In the genomic region with DNA sequence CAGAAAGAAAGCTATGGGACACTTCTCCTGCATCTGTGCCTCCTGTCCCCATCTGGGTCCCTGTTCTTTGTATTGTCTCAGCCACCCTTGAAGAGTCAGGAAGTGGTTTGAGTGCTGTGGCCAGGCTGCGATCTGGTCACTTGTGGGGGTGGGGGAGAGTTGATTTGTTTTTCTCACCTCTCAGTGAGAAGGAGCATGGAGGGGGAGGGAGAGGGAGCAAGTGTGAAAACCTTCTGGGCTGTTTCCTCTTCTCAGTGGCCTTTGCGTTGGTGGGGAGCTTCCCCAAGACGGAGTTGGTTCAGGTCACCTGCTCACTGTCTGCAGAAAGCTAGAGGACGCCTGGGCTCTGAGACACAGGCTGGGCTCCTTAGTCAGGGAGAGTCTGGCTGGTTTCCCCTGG, we compare ENCODE assay signal across 9 mouse cellular contexts.
DNase-seq lines count a peak whose midpoint lies in the region; ATAC-seq and TF ChIP-seq lines count a peak whose summit lies in the region.
"Had no signal": no experiment of that assay in that cellular context is flagged by ENCODE, and none has a peak within 500 bp of the region (broad histone marks: within the 10 kb centered on the region; RNA-seq: fewer than 3 reads in every experiment).

No protein-coding gene starts in this region.

- no peak for TF ChIP-seq POLR2A in lung, adult 2 months (IDR thresholded peaks at IDR 0.05; ENCODE audit: borderline replicate concordance, extremely low read depth, low read depth, low read length)

- TF ChIP-seq CTCF in lung, adult 2 months (IDR thresholded peaks at IDR 0.05; ENCODE audit: insufficient read depth, low read length) = no peak

- H3K4me3 ChIP-seq in lung, adult 2 months (replicated peaks; ENCODE audit: extremely low read depth, low read depth, low read length) = no peak overlapping the region
- H3K4me3 ChIP-seq in embryonic facial prominence, embryonic 12.5 days = no peak overlapping the region
- H3K4me3 ChIP-seq in megakaryocyte, embryonic 14.5 days (replicated peaks) = peak overlapping the region; percentile 5
- no peak overlapping the region for H3K4me3 ChIP-seq in hindbrain, embryonic 12.5 days
- H3K4me3 ChIP-seq: midbrain, embryonic 15.5 days had no signal

- no peak for ATAC-seq in embryonic facial prominence, embryonic 12.5 days (ENCODE audit: insufficient number of reproducible peaks, insufficient read depth, low FRiP score, low TSS enrichment)
- ATAC-seq in hindbrain, embryonic 12.5 days (ENCODE audit: low FRiP score) = no peak
- ATAC-seq in megakaryocyte-erythroid progenitor cell, adult 5-6 weeks (replicated peaks; ENCODE audit: low FRiP score, low TSS enrichment, poor library complexity, severe bottlenecking) = no peak
- ATAC-seq: midbrain, embryonic 15.5 days had no signal

- WGBS in lung, adult 2 months = 25% methylated on average over 4 of the region's 4 CpGs
- 53% methylated on average over 4 of the region's 4 CpGs for WGBS in embryonic facial prominence, embryonic 12.5 days
- 39% methylated on average over 4 of the region's 4 CpGs for WGBS in hindbrain, embryonic 12.5 days

- 0 out of 2 replicates have a peak overlapping the region, but pooled peaks have one; percentile 17 for H3K27ac ChIP-seq in embryonic facial prominence, embryonic 12.5 days
- H3K27ac ChIP-seq in hindbrain, embryonic 12.5 days = no peak overlapping the region
- H3K27ac ChIP-seq: midbrain, embryonic 15.5 days had no signal

- no peaks in the 10 kb centered on the region for H3K27me3 ChIP-seq in embryonic facial prominence, embryonic 12.5 days
- H3K27me3 ChIP-seq in megakaryocyte, embryonic 14.5 days (replicated peaks) = peaks cover 57% of the 10 kb centered on the region
- H3K27me3 ChIP-seq in hindbrain, embryonic 12.5 days = no peaks in the 10 kb centered on the region
- H3K27me3 ChIP-seq: midbrain, embryonic 15.5 days had no signal

- DNase-seq in lung, postnatal 10 days = peak; percentile 55
- no peak for DNase-seq in lung, adult 2 months
- DNase-seq in thymus, postnatal 14 days = peak; percentile 42
- DNase-seq in right cerebral cortex, adult 18-20 months = no peak

- H3K9ac ChIP-seq in embryonic facial prominence, embryonic 12.5 days = no peak overlapping the region
- H3K9ac ChIP-seq in hindbrain, embryonic 12.5 days = no peak overlapping the region
- H3K9ac ChIP-seq: midbrain, embryonic 15.5 days had no signal

- no peaks in the 10 kb centered on the region for H3K9me3 ChIP-seq in embryonic facial prominence, embryonic 12.5 days
- H3K9me3 ChIP-seq in megakaryocyte, embryonic 14.5 days = no peaks in the 10 kb centered on the region
- H3K9me3 ChIP-seq in hindbrain, embryonic 12.5 days (replicated peaks) = no peaks in the 10 kb centered on the region
- H3K9me3 ChIP-seq: midbrain, embryonic 15.5 days had no signal

- H3K4me2 ChIP-seq in embryonic facial prominence, embryonic 12.5 days (replicated peaks) = no peak overlapping the region
- H3K4me2 ChIP-seq in hindbrain, embryonic 12.5 days (replicated peaks) = no peak overlapping the region
- H3K4me2 ChIP-seq: midbrain, embryonic 15.5 days had no signal

- no peaks in the 10 kb centered on the region for H3K36me3 ChIP-seq in embryonic facial prominence, embryonic 12.5 days
- no peaks in the 10 kb centered on the region for H3K36me3 ChIP-seq in megakaryocyte, embryonic 14.5 days (replicated peaks; ENCODE audit: low read length)
- H3K36me3 ChIP-seq in hindbrain, embryonic 12.5 days = no peaks in the 10 kb centered on the region; the same call in 1 of the 2 replicates
- H3K36me3 ChIP-seq: midbrain, embryonic 15.5 days had no signal

- H3K4me1 ChIP-seq in lung, adult 2 months (ENCODE audit: control insufficient read depth, insufficient read depth, low read length) = peaks cover 38% of the 10 kb centered on the region
- H3K4me1 ChIP-seq in embryonic facial prominence, embryonic 12.5 days = peaks cover 36% of the 10 kb centered on the region
- H3K4me1 ChIP-seq in megakaryocyte, embryonic 14.5 days = peaks cover 30% of the 10 kb centered on the region
- peaks cover 49% of the 10 kb centered on the region for H3K4me1 ChIP-seq in hindbrain, embryonic 12.5 days

Comparison
In these comparisons a context has a peak if more than half of its experiments do, and no peak if none do; other contexts are left out.
1. DNase-seq: peak in lung, postnatal 10 days (single experiment) and thymus, postnatal 14 days (single experiment); none in lung, adult 2 months (single experiment) and right cerebral cortex, adult 18-20 months (single experiment).